Mouse (Mus musculus) gastrocnemius, postnatal 10 days (tissue): ENCODE measurements at regions not wholly inside any gene's neighbourhood (a gene's known extent, or its start where the extent isn't known, plus 50 kb on each side); places are given as distances from the start of the nearest gene placed in this dataset.

ENCODE experiments used
- DNase-seq: peaks from one replicate; pipeline ENCODE4 v3.0.0; 2021; ENCODE audit warnings: mixed read lengths
- microRNA-seq, 2 experiments: library from miRNA; unstranded; fragments of <30 nt; microRNA quantifications; one replicate each; pipeline ENCODE4 v1.2.0; 2021

GRCm38 (mm10) chr16:77685651-77686190, 83.8 kb upstream of the Gm11146 start:
- DNase-seq: no peak

- no peak for DNase-seq
Observed at GRCm38 (mm10) chr16:77684521-77684920, 82.6 kb upstream of the Gm11146 start.

- DNase-seq: no peak
Observed at GRCm38 (mm10) chr16:77679234-77679633, 77.3 kb upstream of the Gm11146 start.

GRCm38 (mm10) chr16:77676805-77677204, 74.9 kb upstream of the Gm11146 start:
- no peak for DNase-seq

GRCm38 (mm10) chr16:77675885-77676597, 74.1 kb upstream of the Gm11146 start:
- DNase-seq: no peak

- no peak for DNase-seq
Observed at GRCm38 (mm10) chr16:77671253-77671652, 69.4 kb upstream of the Gm11146 start.

GRCm38 (mm10) chr16:77665781-77666180, 63.9 kb upstream of the Gm11146 start:
- DNase-seq: no peak

- no peak for DNase-seq
Observed at GRCm38 (mm10) chr16:77662107-77662518, 60.2 kb upstream of the Gm11146 start.

- DNase-seq: no peak
Observed at GRCm38 (mm10) chr16:77653306-77653705, 51.4 kb upstream of the Gm11146 start.

Small RNA genes in the stretch of these regions (microRNA-seq; reads per million reads assigned to microRNA genes)
- 0 reads per million in 2 experiments for gene Gm25025
